Mouse (Mus musculus): ENCODE data around the gene Mfn2. TPM values are rescaled to one million over a fixed set of nuclear protein-coding genes. Genes with fewer than 3 reads are reported as not detected.

Gene Mfn2
- total and polyA plus RNA-seq, 3 experiments: 10.0 to 36.8 (median 17.5) TPM

DNA sequence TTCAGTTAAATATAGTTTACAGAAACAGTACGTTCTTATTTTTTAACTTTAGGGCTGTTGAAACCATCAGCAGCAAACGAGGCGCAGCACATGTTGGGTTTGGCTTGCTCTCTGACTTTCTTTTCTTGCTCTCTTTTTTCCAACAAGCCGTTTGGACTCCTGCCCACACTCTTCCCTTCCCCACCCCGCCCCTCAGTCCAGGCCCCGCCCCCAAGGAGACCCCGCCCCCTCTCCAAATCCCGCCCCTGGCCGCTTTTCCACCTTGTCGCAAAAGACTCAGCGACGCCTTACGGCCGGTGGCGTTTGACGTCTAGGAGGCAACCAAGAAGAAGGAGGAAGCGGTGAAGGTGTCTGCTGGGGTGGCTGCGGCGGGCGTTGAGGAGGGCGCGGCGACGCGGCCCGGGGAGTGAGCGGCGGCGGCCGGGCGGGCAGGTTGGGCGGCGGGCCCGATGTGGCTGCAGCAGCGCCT lies 36.1 kb upstream of the Mfn2 start, which contains the start of gene 2510039O18Rik (continued):
- TF ChIP-seq SMC3 (IDR thresholded peaks at IDR 0.05; ENCODE audit: low read depth, low read length) (no peak), UBTF (IDR thresholded peaks at IDR 0.05; ENCODE audit: low read depth, low read length) (0 out of 2 replicates have a peak, but pooled peaks have one; percentile 17), ZC3H11A (IDR thresholded peaks at IDR 0.05; ENCODE audit: low read depth, low read length) (no peak), MXI1 (IDR thresholded peaks at IDR 0.05; ENCODE audit: low read depth, low read length) (peak; percentile 43; the same call in 1 of the 2 replicates)

DNA sequence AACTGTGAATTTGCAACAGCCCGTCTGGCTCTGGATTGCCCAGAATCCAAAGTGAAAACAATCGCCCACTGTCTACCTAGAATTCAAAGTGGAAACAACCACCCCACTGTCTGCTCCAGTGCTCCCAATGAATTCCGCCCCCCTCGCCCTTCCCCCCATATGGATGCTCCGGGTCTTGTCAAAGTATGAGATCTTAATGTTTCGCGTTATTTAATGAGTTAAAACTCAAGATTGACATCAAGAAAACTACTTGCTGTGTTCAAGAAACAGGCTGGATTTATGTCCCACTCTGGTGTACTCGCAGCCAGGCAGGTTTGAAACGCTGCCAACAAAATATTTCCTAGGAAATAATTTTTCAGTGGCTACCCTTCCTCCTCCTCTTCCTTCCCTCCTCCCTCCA lies 35.6 kb upstream of the Mfn2 start:
- TF ChIP-seq PAX5 (IDR thresholded peaks at IDR 0.05; ENCODE audit: low read length) (no peak), TCF12 (IDR thresholded peaks at IDR 0.05; ENCODE audit: low read depth, low read length) (no peak), SIN3A (IDR thresholded peaks at IDR 0.05; ENCODE audit: low read length) (no peak), ETS1 (conservative IDR thresholded peaks at IDR 0.05; ENCODE audit: low read depth, low read length) (no peak), CHD1 (IDR thresholded peaks at IDR 0.05; ENCODE audit: low read depth, low read length) (no peak), RAD21 (IDR thresholded peaks at IDR 0.05; ENCODE audit: low read depth, low read length) (no peak), HCFC1 (IDR thresholded peaks at IDR 0.05; ENCODE audit: low read depth, low read length) (no peak), USF2 (conservative IDR thresholded peaks at IDR 0.05; ENCODE audit: low read depth, low read length) (no peak), MAX (IDR thresholded peaks at IDR 0.05; ENCODE audit: low read length) (no peak), NRF1 (IDR thresholded peaks at IDR 0.05; ENCODE audit: low read depth, low read length) (no peak), SMC3 (IDR thresholded peaks at IDR 0.05; ENCODE audit: low read depth, low read length) (no peak), EP300 (IDR thresholded peaks at IDR 0.05; ENCODE audit: low read length) (no peak), JUN (IDR thresholded peaks at IDR 0.05; ENCODE audit: insufficient read depth, low read depth, low read length) (no peak), KAT2A (IDR thresholded peaks at IDR 0.05; ENCODE audit: insufficient replicate concordance, low read length) (no peak), JUND (conservative IDR thresholded peaks at IDR 0.05; ENCODE audit: low read depth, low read length) (no peak), UBTF (IDR thresholded peaks at IDR 0.05; ENCODE audit: low read depth, low read length) (no peak), USF1 (IDR thresholded peaks at IDR 0.05; ENCODE audit: low read depth, low read length) (no peak), MXI1 (IDR thresholded peaks at IDR 0.05; ENCODE audit: low read depth, low read length) (no peak)
- in situ Hi-C loops (cut with MboI; ENCODE audit: low pct_ligation_motif_present, low pct_unique_long_range_greater_than_20kb, low sequenced_read_pairs): no loop called here

More for the DNA sequence above, 35.6 kb upstream of the Mfn2 start:
- Histone ChIP-seq H3K4me3 (replicated peaks in 1 of 3; ENCODE audit: low read depth in 2 of 3, low read length in 2 of 3, poor library complexity in 1 of 3) (no peak overlapping the region), H3K4me2 (ENCODE audit: insufficient read depth, low read depth, poor library complexity, severe bottlenecking) (peak overlapping the region; percentile 42), H3K79me2 (replicated peaks; ENCODE audit: control insufficient read depth, extremely low read depth, insufficient read depth, poor library complexity, severe bottlenecking) (peaks cover 28% of the 10 kb centered on the region), H3K36me3 (replicated peaks in 1 of 2; ENCODE audit: control insufficient read depth in 1 of 2, insufficient read depth in 1 of 2, low read length in 1 of 2) (peaks cover 13 to 26% of the 10 kb centered on the region in 2 experiments), H3K4me1 (ENCODE audit: control insufficient read depth in 1 of 2, insufficient read depth in 2 of 2) (peaks cover 16 to 44% of the 10 kb centered on the region in 2 experiments), H3K9me3 (replicated peaks; ENCODE audit: low read length) (no peaks in the 10 kb centered on the region), H3K27me3 (replicated peaks) (peaks cover 37% of the 10 kb centered on the region), H3K9ac (ENCODE audit: insufficient read depth, low read depth) (peak overlapping the region; percentile 26; the same call in 1 of the 2 replicates), H3K27ac (ENCODE audit: insufficient read depth, low read depth) (no peak overlapping the region)
- DNase-seq (ENCODE audit: extremely low read depth): no peak
- dilution Hi-C loops (cut with MboI; ENCODE audit: extremely low pct_ligation_motif_present, extremely low pct_unique_long_range_greater_than_20kb, low sequenced_read_pairs): no loop called here

Measured in CH12.LX (cell line).